Mouse (Mus musculus) heart, adult 18-20 months (tissue): ENCODE results near the gene Nudt19. TPM values are rescaled to one million over a fixed set of nuclear protein-coding genes. Genes with fewer than 3 reads are reported as not detected.
A peak's percentile ranks its signal among the peaks of the same experiment; 100 is the strongest.
"Not testable (repeated sequence)": the region's sequence is repeated elsewhere in the genome, so short reads cannot be mapped to it uniquely, and the experiment has no call there.

Source experiments
- DNase-seq, 2 experiments: peaks; one replicate each; pipeline ENCODE4 v3.0.0; 2021 to 2022; ENCODE audit warnings: mixed read lengths in 1 of 2
- total RNA-seq, 2 experiments: library from RNA; stranded (reverse); gene quantifications; 2 replicates each; pipeline ENCODE4 v1.2.3; 2021

The Nudt19 gene
- total RNA-seq, 2 experiments from 2014 or later, result 69.2 to 80.4 TPM

GRCm38 (mm10) chr7:35565965-35566364 is 9.9 kb upstream of the Nudt19 start:
- DNase-seq, result not testable (repeated sequence)

- not testable (repeated sequence) for DNase-seq
Measured at GRCm38 (mm10) chr7:35564872-35565271, 8.8 kb upstream of the Nudt19 start.

DNA sequence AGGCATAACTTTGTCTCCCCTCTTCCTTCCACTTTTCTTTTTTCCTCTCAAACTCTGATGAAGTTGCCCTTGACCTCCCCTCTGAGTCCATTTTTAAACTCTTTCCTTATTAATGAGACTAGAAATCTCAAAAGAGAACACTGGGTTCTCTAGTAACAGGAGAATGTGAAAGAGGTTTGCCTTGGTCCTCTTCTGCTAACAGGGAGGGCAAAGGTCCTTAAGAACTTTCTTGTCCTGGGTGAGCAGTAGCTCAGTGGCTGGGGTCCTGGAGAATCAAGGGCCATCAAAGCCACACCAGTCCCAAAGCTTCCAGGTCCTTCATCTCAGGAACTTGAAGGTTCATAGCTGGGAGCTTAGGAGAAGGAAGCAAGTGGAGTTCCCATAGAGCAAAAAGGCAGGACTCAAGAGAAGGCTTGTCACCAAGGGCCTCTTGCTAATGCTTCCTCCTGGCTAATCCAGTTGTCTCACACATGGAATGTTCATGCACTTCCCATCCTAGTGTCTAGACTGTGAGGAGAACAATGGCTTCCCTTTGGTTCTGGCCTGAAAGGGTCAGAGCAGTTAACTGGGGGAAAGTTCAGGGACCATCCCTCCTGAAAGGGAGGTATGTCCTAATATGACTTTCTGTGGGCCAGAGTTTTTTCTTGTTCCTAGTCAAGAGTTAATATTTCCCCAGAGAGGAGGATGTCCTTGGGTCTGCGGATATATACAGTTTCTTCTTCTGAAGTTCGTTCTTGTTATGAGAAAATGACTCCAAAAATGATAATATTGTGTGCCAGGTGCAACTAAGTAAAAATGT is 8.2 kb upstream of the Nudt19 start:
- DNase-seq, result no peak

- DNase-seq, result no peak
Measured at GRCm38 (mm10) chr7:35563071-35563470, 7.0 kb upstream of the Nudt19 start.

DNA sequence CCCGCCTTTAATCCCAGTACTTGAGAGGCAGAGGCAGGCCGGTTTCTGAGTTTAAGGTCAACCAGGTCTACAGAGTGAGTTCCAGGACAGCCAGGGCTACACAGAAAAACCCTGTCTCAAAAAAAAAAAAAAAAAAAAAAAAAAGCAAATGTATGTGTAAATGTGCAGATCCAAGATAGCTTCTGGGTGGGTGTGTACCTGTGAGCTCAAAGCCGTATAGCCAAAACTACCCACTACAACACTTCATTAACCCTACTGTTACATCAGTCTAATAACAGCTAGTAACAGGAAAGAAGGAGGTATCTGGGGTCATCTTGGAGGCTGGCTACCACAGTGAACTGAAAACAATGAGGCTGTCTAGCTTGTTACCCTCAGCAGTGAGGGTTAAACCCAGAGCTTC is 3.7 kb upstream of the Nudt19 start:
- DNase-seq, result no peak

GRCm38 (mm10) chr7:35558681-35559080 is 2.6 kb upstream of the Nudt19 start:
- DNase-seq, result peak in 1 of 2 experiments; percentile 6

DNA sequence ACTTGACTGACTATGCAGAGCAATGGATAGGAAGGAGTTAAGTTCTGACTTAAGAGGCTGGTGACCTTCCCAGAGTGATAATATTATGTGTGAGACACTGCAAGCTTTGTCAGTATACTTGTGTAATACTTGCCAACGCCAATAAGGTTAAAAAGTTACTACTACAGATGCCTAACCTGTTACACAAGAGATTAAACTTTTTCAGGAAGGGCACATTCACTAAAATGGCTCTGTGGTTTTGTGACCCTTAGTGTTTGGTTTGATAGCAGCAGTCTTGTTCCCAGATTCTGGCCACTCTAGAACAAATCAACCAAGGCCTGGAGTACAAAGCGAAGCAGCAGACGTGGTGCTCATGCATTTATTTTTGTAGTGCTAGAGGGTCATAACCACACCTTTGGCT is 1.5 kb upstream of the Nudt19 start:
- no peak for DNase-seq

DNA sequence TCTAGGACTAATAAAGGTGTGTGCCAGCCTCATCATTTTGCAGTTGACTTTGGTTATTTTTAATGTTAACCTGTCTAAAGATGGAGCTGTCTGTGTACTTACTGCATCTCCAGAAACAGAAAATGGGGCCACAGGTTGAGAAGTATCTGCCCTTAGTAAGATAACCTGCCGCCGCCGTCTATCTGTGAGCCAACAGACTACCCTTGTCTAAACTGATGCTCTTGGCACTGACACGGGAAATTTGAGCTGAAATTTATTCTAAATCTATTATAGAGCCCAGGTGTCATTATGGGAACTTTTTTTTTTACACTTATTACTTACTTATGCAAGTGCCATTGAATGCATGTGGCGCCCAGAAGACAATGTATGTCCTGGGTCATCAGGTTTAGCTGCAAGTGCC is 801 bp upstream of the Nudt19 start:
- no peak for DNase-seq

GRCm38 (mm10) chr7:35555224-35556204 is 590 bp downstream of the Nudt19 start:
- peak; percentile 88 to 91 for DNase-seq

DNA sequence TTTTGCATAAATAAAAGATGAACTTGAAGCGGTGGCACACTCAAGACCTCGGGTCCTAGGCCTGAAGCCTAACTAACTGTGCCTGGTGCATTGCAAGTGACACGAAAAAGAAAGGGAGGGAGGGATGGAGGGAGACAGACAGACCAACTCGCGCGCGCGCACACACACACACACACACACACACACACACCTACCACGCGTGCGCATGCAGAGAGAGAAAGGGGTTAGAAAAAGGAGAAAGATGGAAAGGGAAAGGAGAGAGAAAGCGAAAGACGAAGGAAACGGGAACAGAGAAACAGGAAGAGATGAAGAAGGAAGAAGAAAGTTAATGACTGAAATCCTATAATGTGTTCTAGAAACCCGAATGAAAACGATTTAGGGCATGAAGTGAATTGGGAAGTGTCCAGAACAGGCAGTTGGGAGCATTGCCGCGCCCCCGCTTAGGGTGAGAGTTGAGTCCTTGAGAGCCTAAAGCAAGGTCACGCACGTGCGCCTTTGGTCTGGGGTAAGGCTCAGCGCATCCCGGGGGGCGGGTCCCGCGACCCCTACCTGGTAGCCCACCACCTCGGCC is 1.4 kb downstream of the Nudt19 start:
- peak; percentile 14 to 37 for DNase-seq

- peak in 1 of 2 experiments; percentile 24 for DNase-seq
Measured at GRCm38 (mm10) chr7:35553751-35554604, 2.1 kb downstream of the Nudt19 start.

- DNase-seq, result peak; percentile 45 to 67
Measured at GRCm38 (mm10) chr7:35545881-35546280, 10.2 kb downstream of the Nudt19 start.

- DNase-seq, result no peak
Measured at GRCm38 (mm10) chr7:35537562-35537961, 18.5 kb downstream of the Nudt19 start, which contains the start of gene Tdrd12. Gene Tdrd12, minus strand, starts transcription at chr7:35537745.

GRCm38 (mm10) chr7:35535750-35536512 is 20.2 kb downstream of the Nudt19 start:
- no peak for DNase-seq

DNA sequence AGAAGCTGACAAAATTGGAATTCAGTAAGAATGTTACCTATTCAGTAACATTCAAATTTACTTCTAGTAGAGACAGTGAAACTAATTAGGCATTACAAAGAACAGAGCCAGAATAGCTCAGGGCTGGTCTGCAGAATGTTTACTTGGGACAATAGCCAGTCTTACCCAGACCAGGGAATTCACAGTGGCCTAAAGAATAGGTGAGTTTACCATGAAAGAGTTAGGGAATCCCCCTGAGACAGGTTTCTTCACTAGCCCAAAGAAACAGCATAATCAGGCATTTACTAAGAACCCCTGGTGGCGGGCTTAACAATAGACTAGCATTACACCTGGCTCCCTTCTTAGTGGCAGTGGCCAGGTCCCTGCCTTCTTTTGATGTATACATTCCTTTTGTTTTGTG is 25.6 kb downstream of the Nudt19 start:
- DNase-seq, result not testable (repeated sequence)

GRCm38 (mm10) chr7:35530026-35530425 is 26.1 kb downstream of the Nudt19 start:
- DNase-seq, result no peak

- DNase-seq, result no peak
Measured at GRCm38 (mm10) chr7:35526795-35527194, 29.3 kb downstream of the Nudt19 start.

- DNase-seq, result no peak
Measured at GRCm38 (mm10) chr7:35501995-35502394, 54.1 kb downstream of the Nudt19 start.

- DNase-seq, result no peak
Measured at GRCm38 (mm10) chr7:35497516-35497915, 58.6 kb downstream of the Nudt19 start.
